Mouse (Mus musculus): ENCODE data around the gene Chchd3. TPM values are rescaled to one million over a fixed set of nuclear protein-coding genes. Genes with fewer than 3 reads are reported as not detected.

The Chchd3 gene
- polyA plus RNA-seq, 1 experiment from 2014 or later = 125 TPM

DNA sequence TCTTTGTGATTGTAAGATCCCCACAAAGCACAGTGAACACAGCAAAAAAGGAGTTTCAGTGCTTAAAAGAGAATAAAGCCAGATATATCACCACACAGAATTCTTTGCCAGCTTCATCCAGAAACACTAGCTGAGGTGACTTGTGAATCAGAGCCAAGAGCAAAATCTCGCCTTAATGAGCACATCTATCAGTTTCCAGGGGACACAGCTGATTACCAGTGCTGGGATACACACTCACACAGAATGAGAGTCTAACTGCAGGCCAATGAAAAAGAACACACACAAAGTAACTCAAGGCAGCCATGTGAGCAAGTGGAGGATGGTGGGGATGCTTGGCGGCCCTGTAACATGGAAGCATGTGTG is 222.1 kb downstream of the Chchd3 start:
- Histone ChIP-seq H3K9ac (ENCODE audit: low read length) (no peak overlapping the region), H3K9me3 (ENCODE audit: control insufficient read depth, low read length) (no peaks in the 10 kb centered on the region), H3K4me2 (ENCODE audit: low read length) (no peak overlapping the region), H3K4me1 (replicated peaks; ENCODE audit: control insufficient read depth, insufficient read depth, low read length) (no peaks in the 10 kb centered on the region), H3K27ac (ENCODE audit: low read depth) (no peak overlapping the region), H3K27me3 (replicated peaks; ENCODE audit: control insufficient read depth, insufficient read depth, low read length) (no peaks in the 10 kb centered on the region), H3K36me3 (ENCODE audit: control insufficient read depth, insufficient read depth, low read length) (no peaks in the 10 kb centered on the region), H3K4me3 (ENCODE audit: low read depth, low read length) (no peak overlapping the region)
- DNase-seq (ENCODE audit: low spot score) = no peak
- 89% methylated on average over 2 of the region's 2 CpGs for WGBS
- ATAC-seq (replicated peaks; ENCODE audit: low FRiP score, low TSS enrichment, low read depth) = no peak

DNA sequence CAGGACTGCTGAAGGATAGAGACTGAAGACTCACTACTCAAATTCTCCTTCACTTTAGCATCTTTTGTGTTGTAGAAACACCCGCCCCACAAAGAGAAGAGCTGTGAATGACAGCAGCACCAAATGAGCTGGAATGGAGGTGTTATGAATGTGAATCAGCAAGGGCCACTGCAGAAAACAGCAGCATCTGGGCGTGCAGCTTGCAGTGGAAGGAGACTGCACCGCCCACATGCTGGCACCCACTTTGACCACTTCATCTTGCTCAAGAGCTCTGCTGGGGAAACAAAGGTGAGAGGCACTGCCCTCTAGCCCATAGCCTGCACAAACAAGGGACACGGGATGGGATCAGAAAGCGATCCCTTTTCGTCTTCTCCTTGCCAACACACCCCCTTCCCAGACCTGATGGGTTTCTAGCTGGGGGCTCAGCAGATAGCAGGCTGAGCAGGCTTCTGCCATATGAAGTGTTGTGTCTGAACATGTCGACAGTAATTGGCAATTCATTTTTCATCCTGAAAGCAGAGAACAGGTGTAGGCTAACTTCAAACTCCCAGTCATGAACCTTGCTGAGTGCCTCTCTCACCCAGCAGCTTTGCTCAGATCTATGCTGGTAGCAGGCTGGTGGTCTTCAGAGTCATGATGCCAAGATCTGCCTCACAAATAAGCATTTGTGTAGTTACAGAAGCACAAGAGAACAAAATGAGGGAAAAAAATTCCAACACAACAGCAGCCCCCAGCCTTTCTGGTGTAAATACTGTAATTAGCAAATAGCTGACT is 222.7 kb downstream of the Chchd3 start:
- H3K9me3 ChIP-seq (ENCODE audit: control insufficient read depth, low read length) = no peaks in the 10 kb centered on the region
- no peaks in the 10 kb centered on the region for H3K27me3 ChIP-seq (replicated peaks; ENCODE audit: control insufficient read depth, insufficient read depth, low read length)
- whole genome bisulfite sequencing = 76% methylated on average over 7 of the region's 7 CpGs
- no peak overlapping the region for H3K4me3 ChIP-seq (ENCODE audit: low read depth, low read length)
- DNase-seq (ENCODE audit: low spot score) (no peak), ATAC-seq (replicated peaks; ENCODE audit: low FRiP score, low TSS enrichment, low read depth) (no peak)
- H3K27ac ChIP-seq (ENCODE audit: low read depth) = no peak overlapping the region
- H3K36me3 ChIP-seq (ENCODE audit: control insufficient read depth, insufficient read depth, low read length) = no peaks in the 10 kb centered on the region
- H3K9ac ChIP-seq (ENCODE audit: low read length) = no peak overlapping the region
- H3K4me2 ChIP-seq (ENCODE audit: low read length) = no peak overlapping the region
- H3K4me1 ChIP-seq (replicated peaks; ENCODE audit: control insufficient read depth, insufficient read depth, low read length) = no peaks in the 10 kb centered on the region

GRCm38 (mm10) chr6:32823856-32824620 is 236.0 kb downstream of the Chchd3 start:
- no peaks in the 10 kb centered on the region for H3K9me3 ChIP-seq (ENCODE audit: control insufficient read depth, low read length)
- H3K36me3 ChIP-seq (ENCODE audit: control insufficient read depth, insufficient read depth, low read length) = no peaks in the 10 kb centered on the region
- no peaks in the 10 kb centered on the region for H3K27me3 ChIP-seq (replicated peaks; ENCODE audit: control insufficient read depth, insufficient read depth, low read length)
- no peak overlapping the region for H3K4me2 ChIP-seq (ENCODE audit: low read length)
- H3K27ac ChIP-seq (ENCODE audit: low read depth) = peak overlapping the region; percentile 24
- ATAC-seq (replicated peaks; ENCODE audit: low FRiP score, low TSS enrichment, low read depth) = no peak
- WGBS = 70% methylated on average over 12 of the region's 12 CpGs
- H3K4me1 ChIP-seq (replicated peaks; ENCODE audit: control insufficient read depth, insufficient read depth, low read length) = no peaks in the 10 kb centered on the region; the same call in 1 of the 2 replicates
- peak; percentile 41 for DNase-seq (ENCODE audit: low spot score)
- no peak overlapping the region for H3K4me3 ChIP-seq (ENCODE audit: low read depth, low read length)
- H3K9ac ChIP-seq (ENCODE audit: low read length) = no peak overlapping the region

DNA sequence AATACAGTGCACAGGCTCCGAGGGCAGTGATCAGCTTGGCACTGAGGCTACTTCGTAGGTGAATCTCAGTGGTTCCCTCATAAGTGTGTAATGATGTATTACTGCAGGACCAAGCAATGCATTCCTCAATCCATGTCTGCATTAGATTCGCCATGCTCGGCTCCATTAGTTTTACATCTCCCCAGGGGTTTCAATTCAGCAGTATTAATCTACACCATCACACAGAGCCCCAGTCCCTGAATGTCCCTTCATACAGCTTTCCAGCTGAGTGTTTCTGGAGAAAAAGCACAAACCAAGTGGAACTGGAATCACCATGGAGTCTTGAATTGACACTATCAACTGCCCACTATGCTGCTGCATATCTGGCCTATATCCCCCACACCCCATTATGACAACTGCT is 241.1 kb downstream of the Chchd3 start:
- Histone ChIP-seq H3K27ac (ENCODE audit: low read depth) (no peak overlapping the region), H3K27me3 (replicated peaks; ENCODE audit: control insufficient read depth, insufficient read depth, low read length) (no peaks in the 10 kb centered on the region), H3K4me1 (replicated peaks; ENCODE audit: control insufficient read depth, insufficient read depth, low read length) (no peaks in the 10 kb centered on the region; the same call in 1 of the 2 replicates), H3K9ac (ENCODE audit: low read length) (no peak overlapping the region), H3K9me3 (ENCODE audit: control insufficient read depth, low read length) (no peaks in the 10 kb centered on the region), H3K4me3 (ENCODE audit: low read depth, low read length) (no peak overlapping the region), H3K36me3 (ENCODE audit: control insufficient read depth, insufficient read depth, low read length) (no peaks in the 10 kb centered on the region), H3K4me2 (ENCODE audit: low read length) (no peak overlapping the region)
- WGBS = 89% methylated on average over 4 of the region's 4 CpGs
- ATAC-seq (replicated peaks; ENCODE audit: low FRiP score, low TSS enrichment, low read depth) = no peak
- DNase-seq (ENCODE audit: low spot score) = peak; percentile 32

GRCm38 (mm10) chr6:32808796-32809195 is 251.3 kb downstream of the Chchd3 start:
- Histone ChIP-seq H3K36me3 (ENCODE audit: control insufficient read depth, insufficient read depth, low read length) (no peaks in the 10 kb centered on the region), H3K9me3 (ENCODE audit: control insufficient read depth, low read length) (no peaks in the 10 kb centered on the region), H3K4me3 (ENCODE audit: low read depth, low read length) (no peak overlapping the region), H3K4me2 (ENCODE audit: low read length) (no peak overlapping the region), H3K27ac (ENCODE audit: low read depth) (no peak overlapping the region), H3K4me1 (replicated peaks; ENCODE audit: control insufficient read depth, insufficient read depth, low read length) (no peaks in the 10 kb centered on the region), H3K27me3 (replicated peaks; ENCODE audit: control insufficient read depth, insufficient read depth, low read length) (no peaks in the 10 kb centered on the region), H3K9ac (ENCODE audit: low read length) (no peak overlapping the region)
- ATAC-seq (replicated peaks; ENCODE audit: low FRiP score, low TSS enrichment, low read depth) = no peak
- WGBS = 94% methylated on average over 1 of the region's 1 CpGs
- DNase-seq (ENCODE audit: low spot score) = peak; percentile 25

GRCm38 (mm10) chr6:32807771-32808170 is 252.3 kb downstream of the Chchd3 start:
- Histone ChIP-seq H3K27ac (ENCODE audit: low read depth) (no peak overlapping the region), H3K9ac (ENCODE audit: low read length) (no peak overlapping the region), H3K27me3 (replicated peaks; ENCODE audit: control insufficient read depth, insufficient read depth, low read length) (no peaks in the 10 kb centered on the region), H3K9me3 (ENCODE audit: control insufficient read depth, low read length) (no peaks in the 10 kb centered on the region), H3K4me2 (ENCODE audit: low read length) (no peak overlapping the region), H3K36me3 (ENCODE audit: control insufficient read depth, insufficient read depth, low read length) (0 out of 2 replicates have a peak, but pooled peaks cover 2% of the 10 kb centered on the region), H3K4me1 (replicated peaks; ENCODE audit: control insufficient read depth, insufficient read depth, low read length) (no peaks in the 10 kb centered on the region), H3K4me3 (ENCODE audit: low read depth, low read length) (no peak overlapping the region)
- WGBS = 74% methylated on average over 4 of the region's 4 CpGs
- ATAC-seq (replicated peaks; ENCODE audit: low FRiP score, low TSS enrichment, low read depth) (no peak), DNase-seq (ENCODE audit: low spot score) (no peak)

DNA sequence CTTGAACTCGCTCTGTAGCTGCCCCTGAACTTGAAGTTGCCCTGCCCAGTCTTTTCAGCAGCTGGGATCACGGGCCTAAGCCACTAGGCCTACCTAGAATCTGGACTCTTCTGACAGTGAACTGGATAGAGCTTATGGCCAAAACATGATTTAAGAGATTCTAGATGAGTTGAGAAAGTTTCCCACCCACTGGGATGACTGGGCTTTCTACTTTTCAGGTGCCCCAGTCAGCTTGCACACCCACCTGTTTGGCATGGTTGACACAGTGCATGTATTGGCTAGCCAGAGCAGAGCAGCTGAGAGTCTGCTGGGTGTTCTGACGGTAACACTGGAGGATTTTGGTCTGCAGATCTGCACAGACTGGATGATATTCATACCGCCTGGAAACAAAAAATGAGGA is 256.4 kb downstream of the Chchd3 start:
- Histone ChIP-seq H3K36me3 (ENCODE audit: control insufficient read depth, insufficient read depth, low read length) (peaks cover 9% of the 10 kb centered on the region; the same call in 1 of the 2 replicates), H3K27ac (ENCODE audit: low read depth) (no peak overlapping the region), H3K4me3 (ENCODE audit: low read depth, low read length) (no peak overlapping the region), H3K4me1 (replicated peaks; ENCODE audit: control insufficient read depth, insufficient read depth, low read length) (no peaks in the 10 kb centered on the region), H3K9me3 (ENCODE audit: control insufficient read depth, low read length) (no peaks in the 10 kb centered on the region), H3K27me3 (replicated peaks; ENCODE audit: control insufficient read depth, insufficient read depth, low read length) (no peaks in the 10 kb centered on the region), H3K9ac (ENCODE audit: low read length) (no peak overlapping the region), H3K4me2 (ENCODE audit: low read length) (no peak overlapping the region)
- DNase-seq (ENCODE audit: low spot score) (no peak), ATAC-seq (replicated peaks; ENCODE audit: low FRiP score, low TSS enrichment, low read depth) (no peak)
- 95% methylated on average over 4 of the region's 4 CpGs for WGBS

GRCm38 (mm10) chr6:32801776-32802175 is 258.3 kb downstream of the Chchd3 start:
- Histone ChIP-seq H3K27ac (ENCODE audit: low read depth) (no peak overlapping the region), H3K27me3 (replicated peaks; ENCODE audit: control insufficient read depth, insufficient read depth, low read length) (no peaks in the 10 kb centered on the region), H3K36me3 (ENCODE audit: control insufficient read depth, insufficient read depth, low read length) (peaks cover 9% of the 10 kb centered on the region; the same call in 1 of the 2 replicates), H3K9me3 (ENCODE audit: control insufficient read depth, low read length) (no peaks in the 10 kb centered on the region), H3K4me1 (replicated peaks; ENCODE audit: control insufficient read depth, insufficient read depth, low read length) (0 out of 2 replicates have a peak, but pooled peaks cover 2% of the 10 kb centered on the region), H3K4me3 (ENCODE audit: low read depth, low read length) (no peak overlapping the region), H3K9ac (ENCODE audit: low read length) (no peak overlapping the region), H3K4me2 (ENCODE audit: low read length) (no peak overlapping the region)
- DNase-seq (ENCODE audit: low spot score) = no peak
- no peak for ATAC-seq (replicated peaks; ENCODE audit: low FRiP score, low TSS enrichment, low read depth)
- 96% methylated on average over 6 of the region's 6 CpGs for WGBS

Data from intestine, embryonic 14.5 days (tissue).